Mouse (Mus musculus) hindbrain, embryonic 16.5 days (tissue): ENCODE data around the gene Ssc5d. TPM values are rescaled to one million over a fixed set of nuclear protein-coding genes. Genes with fewer than 3 reads are reported as not detected.

ENCODE experiments used
- ATAC-seq: fragments of 200-750 bp; cut with Nextera tagmentation; 2 replicates; pipeline ENCODE4 v1.8.0; 2017; ENCODE audit warnings: moderate TSS enrichment, moderate library complexity
- H3K27ac ChIP-seq: fragments of 300-500 bp; sonication (generic); 2 replicates; pipeline ENCODE4 v1.5.1; 2014; ENCODE audit warnings: low read depth, mild to moderate bottlenecking, control low read depth, low read length, moderate library complexity
- H3K27me3 ChIP-seq: fragments of 300-500 bp; sonication (generic); replicated peaks from 2 replicates; pipeline ENCODE4 v1.6.1; 2014; ENCODE audit warnings: low read length; ENCODE audit not compliant: control insufficient read depth, insufficient read depth
- H3K36me3 ChIP-seq: fragments of 300-500 bp; sonication (generic); 2 replicates; pipeline ENCODE4 v1.6.1; 2014; ENCODE audit warnings: mild to moderate bottlenecking, low read length, moderate library complexity, mixed read lengths; ENCODE audit not compliant: control insufficient read depth, insufficient read depth
- H3K4me1 ChIP-seq: fragments of 300-500 bp; sonication (generic); 2 replicates; pipeline ENCODE4 v1.6.1; 2014; ENCODE audit warnings: low read depth, low read length; ENCODE audit not compliant: control insufficient read depth, insufficient read depth
- H3K4me2 ChIP-seq: fragments of 300-500 bp; sonication (generic); 2 replicates; pipeline ENCODE4 v1.6.1; 2014; ENCODE audit warnings: mild to moderate bottlenecking, low read length, control low read depth, moderate library complexity
- H3K4me3 ChIP-seq: fragments of 300-500 bp; sonication (generic); 2 replicates; pipeline ENCODE4 v1.5.1; 2014; ENCODE audit warnings: mild to moderate bottlenecking, low read length, control low read depth, moderate library complexity
- H3K9ac ChIP-seq: fragments of 300-500 bp; sonication (generic); 2 replicates; pipeline ENCODE4 v1.6.1; 2014; ENCODE audit warnings: low read depth, mild to moderate bottlenecking, control low read depth, low read length, moderate library complexity
- H3K9me3 ChIP-seq: fragments of 300-500 bp; sonication (generic); 2 replicates; pipeline ENCODE4 v1.6.1; 2014; ENCODE audit warnings: mild to moderate bottlenecking, low read length, moderate library complexity; ENCODE audit not compliant: control insufficient read depth
- WGBS: fragments of 180-500 bp; shearing (Covaris S2); extraction: QIAGEN DNeasy Blood & Tissue Kit; methylation state at CpG from one replicate; pipeline ENCODE4 v1.1.7; 2014; 5-methylcytosine and 5-hydroxymethylcytosine counted together
- polyA plus RNA-seq: library from polyadenylated mRNA; unstranded; fragments of >200 nt; fragmentation: Nextera tagmentation; extraction: Ambion mirVana; gene quantifications from 2 replicates; pipeline ENCODE4 v1.2.1, GENCODE M21; 2015

Gene Ssc5d
- polyA plus RNA-seq, 1 experiment from 2014 or later, result 1.1 TPM

DNA sequence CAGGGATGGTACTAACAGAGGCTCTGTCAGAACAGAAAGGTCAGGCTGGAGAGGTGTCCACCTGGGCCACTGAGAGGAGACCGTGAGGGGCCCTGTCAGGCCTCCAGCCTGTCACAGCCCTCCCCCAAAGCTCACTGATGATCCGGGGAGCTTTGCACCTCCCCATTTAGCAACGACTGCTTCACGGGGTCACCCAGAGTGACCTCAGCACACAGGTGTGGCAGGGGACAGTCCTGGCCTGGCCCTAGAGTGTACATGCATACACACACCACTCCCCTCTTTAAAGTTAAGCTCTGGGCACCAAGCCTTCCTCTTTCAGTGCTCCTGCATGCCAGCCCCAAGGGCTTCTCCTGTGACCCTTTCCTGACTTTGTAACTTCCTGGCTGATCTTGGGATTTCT lies 49.9 kb downstream of the Ssc5d start:
- H3K9me3 ChIP-seq, result no peaks in the 10 kb centered on the region
- no peaks in the 10 kb centered on the region for H3K4me1 ChIP-seq
- no peak overlapping the region for H3K9ac ChIP-seq
- no peaks in the 10 kb centered on the region for H3K27me3 ChIP-seq
- no peak overlapping the region for H3K4me2 ChIP-seq
- no peak overlapping the region for H3K4me3 ChIP-seq
- 92% methylated on average over 4 of the region's 4 CpGs for WGBS
- no peak overlapping the region for H3K27ac ChIP-seq
- no peak for ATAC-seq
- H3K36me3 ChIP-seq, result no peaks in the 10 kb centered on the region

DNA sequence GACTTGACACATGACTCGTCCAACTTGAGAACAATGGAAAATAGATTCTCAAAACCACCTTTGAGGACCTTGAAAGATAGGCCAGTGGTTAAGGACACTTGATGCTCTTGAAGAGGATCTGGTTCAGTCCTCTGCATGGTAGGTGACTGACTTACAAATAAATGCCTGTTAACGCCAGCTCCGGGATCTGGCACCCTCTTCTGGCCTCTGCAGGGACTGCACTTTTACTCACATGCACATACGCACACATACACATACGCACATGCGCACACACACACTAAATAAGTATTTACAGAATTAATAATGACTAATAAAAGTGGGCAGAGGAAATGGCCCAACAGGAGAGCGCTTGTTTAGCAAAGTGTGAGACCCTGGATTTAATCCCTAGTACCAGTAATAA lies 51.2 kb downstream of the Ssc5d start:
- ATAC-seq, result no peak
- Histone ChIP-seq H3K9ac (no peak overlapping the region), H3K9me3 (no peaks in the 10 kb centered on the region), H3K4me3 (no peak overlapping the region), H3K4me1 (no peaks in the 10 kb centered on the region), H3K36me3 (no peaks in the 10 kb centered on the region), H3K27me3 (no peaks in the 10 kb centered on the region), H3K4me2 (no peak overlapping the region), H3K27ac (no peak overlapping the region)
- WGBS, result 93% methylated on average over 7 of the region's 7 CpGs

GRCm38 (mm10) chr7:4988250-4988649 lies 62.7 kb downstream of the Ssc5d start:
- Histone ChIP-seq H3K9me3 (peaks cover 3% of the 10 kb centered on the region; the same call in 1 of the 2 replicates), H3K27me3 (no peaks in the 10 kb centered on the region), H3K9ac (no peak overlapping the region), H3K4me3 (no peak overlapping the region), H3K4me2 (no peak overlapping the region), H3K36me3 (peaks cover 12% of the 10 kb centered on the region), H3K27ac (no peak overlapping the region), H3K4me1 (peaks cover 3% of the 10 kb centered on the region)
- ATAC-seq, result no peak
- 52% methylated on average over 2 of the region's 2 CpGs for WGBS

DNA sequence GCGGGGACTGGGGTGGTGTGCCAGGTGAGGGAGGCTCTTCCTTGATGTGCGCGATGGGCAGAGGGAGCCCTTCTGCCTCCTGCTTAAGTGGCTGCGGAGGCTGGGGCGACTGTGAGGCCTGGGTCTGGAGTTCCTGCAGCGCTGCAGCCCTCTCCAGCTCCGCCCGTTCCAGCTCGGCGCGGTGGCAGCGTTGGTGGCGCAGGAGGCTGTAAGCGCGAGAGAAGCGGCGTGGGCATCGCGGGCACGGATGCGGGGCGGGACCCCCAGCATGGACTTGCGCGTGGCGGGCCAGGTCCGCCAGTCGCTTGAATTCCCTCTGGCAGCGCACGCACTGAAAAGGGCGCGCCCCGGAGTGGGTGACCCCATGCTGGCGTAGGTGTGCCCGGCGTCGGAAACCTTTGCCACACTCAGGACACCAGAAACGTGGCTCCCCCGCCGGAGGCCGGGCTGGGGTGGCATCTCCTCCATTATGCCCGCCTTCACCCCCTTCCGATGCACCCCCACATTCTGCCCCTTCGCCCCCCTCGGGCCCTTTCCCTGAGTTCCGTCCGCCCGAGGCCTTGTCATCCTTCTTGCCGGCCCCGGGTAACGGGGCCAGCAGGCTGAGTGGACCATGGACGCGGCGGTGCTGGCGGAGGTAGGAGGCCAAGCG lies 67.9 kb downstream of the Ssc5d start:
- peak overlapping the region; percentile 56 for H3K4me3 ChIP-seq
- peak overlapping the region; percentile 43 for H3K9ac ChIP-seq
- peaks cover 5% of the 10 kb centered on the region; the same call in 1 of the 2 replicates for H3K9me3 ChIP-seq
- 41% methylated on average over 55 of the region's 55 CpGs for WGBS
- no peak for ATAC-seq
- peaks cover 29% of the 10 kb centered on the region for H3K4me1 ChIP-seq
- H3K27me3 ChIP-seq, result no peaks in the 10 kb centered on the region
- H3K4me2 ChIP-seq, result peak overlapping the region; percentile 93
- H3K36me3 ChIP-seq, result peaks cover 18% of the 10 kb centered on the region
- H3K27ac ChIP-seq, result no peak overlapping the region

- Histone ChIP-seq H3K9me3 (peaks cover 5% of the 10 kb centered on the region; the same call in 1 of the 2 replicates), H3K4me3 (peak overlapping the region; percentile 56), H3K36me3 (peaks cover 18% of the 10 kb centered on the region), H3K9ac (peak overlapping the region; percentile 94; the same call in 1 of the 2 replicates), H3K4me2 (peak overlapping the region; percentile 93), H3K4me1 (peaks cover 29% of the 10 kb centered on the region), H3K27ac (no peak overlapping the region), H3K27me3 (no peaks in the 10 kb centered on the region)
- no peak for ATAC-seq
- WGBS, result 51% methylated on average over 59 of the region's 59 CpGs
Observed at GRCm38 (mm10) chr7:4993999-4994788, 68.6 kb downstream of the Ssc5d start.

Other genes with a start within 250 kb of the Ssc5d start
- gene Hspbp1, start 240.7 kb upstream of the Ssc5d start, polyA plus RNA-seq, result 175 and 188 TPM in 2 replicates
- 6.8 and 7.1 TPM in 2 replicates for gene Brsk1, start 235.2 kb upstream of the Ssc5d start, polyA plus RNA-seq
- 0.12 and 0.18 TPM in 2 replicates for gene Tmem150b, start 200.5 kb upstream of the Ssc5d start, polyA plus RNA-seq
- gene Kmt5c, start 185.7 kb upstream of the Ssc5d start, polyA plus RNA-seq, result 47.4 and 57.4 TPM in 2 replicates
- gene Cox6b2, start 172.7 kb upstream of the Ssc5d start, polyA plus RNA-seq, result 23.1 and 29.7 TPM in 2 replicates
- gene Fam71e2, start 154.5 kb upstream of the Ssc5d start, polyA plus RNA-seq, result not detected in 2 replicates
- gene Il11, start 142.9 kb upstream of the Ssc5d start, polyA plus RNA-seq, result 0.95 and 1.3 TPM in 2 replicates
- gene Tmem190, start 142.8 kb upstream of the Ssc5d start, polyA plus RNA-seq, result 0.68 TPM in 1 of 2 replicates, not detected in the other
- gene Tmem238, start 136.1 kb upstream of the Ssc5d start, polyA plus RNA-seq, result 6.8 and 9.2 TPM in 2 replicates
- gene Rpl28, start 132.9 kb upstream of the Ssc5d start, polyA plus RNA-seq, result 206 and 212 TPM in 2 replicates
- gene Ube2s, start 113.2 kb upstream of the Ssc5d start, polyA plus RNA-seq, result 250 and 253 TPM in 2 replicates
- 9.9 and 10.0 TPM in 2 replicates for gene Shisa7, start 81.1 kb upstream of the Ssc5d start, polyA plus RNA-seq
- gene Isoc2b, start 55.5 kb upstream of the Ssc5d start, polyA plus RNA-seq, result 4.2 and 4.6 TPM in 2 replicates
- gene Isoc2a, start 48.6 kb upstream of the Ssc5d start, polyA plus RNA-seq, result 0.89 and 0.93 TPM in 2 replicates
- gene Gm36210, start 19.3 kb upstream of the Ssc5d start, polyA plus RNA-seq, result 0.48 and 0.52 TPM in 2 replicates
- 3.2 and 4.2 TPM in 2 replicates for gene Zfp628, start 10.6 kb upstream of the Ssc5d start, polyA plus RNA-seq
- gene Nat14, start 3.8 kb upstream of the Ssc5d start, polyA plus RNA-seq, result 35.2 and 39.3 TPM in 2 replicates
- gene Sbk2, start 38.6 kb downstream of the Ssc5d start, polyA plus RNA-seq, result 0.14 TPM in 1 of 2 replicates, not detected in the other
- 0.70 and 0.71 TPM in 2 replicates for gene Sbk3, start 45.4 kb downstream of the Ssc5d start, polyA plus RNA-seq
- 49.2 and 53.5 TPM in 2 replicates for gene Zfp579, start 70.4 kb downstream of the Ssc5d start, polyA plus RNA-seq
- 8.0 and 9.3 TPM in 2 replicates for gene Zfp524, start 88.6 kb downstream of the Ssc5d start, polyA plus RNA-seq
- gene Fiz1, start 88.9 kb downstream of the Ssc5d start, polyA plus RNA-seq, result 28.8 and 34.4 TPM in 2 replicates
- 0.18 and 1.2 TPM in 2 replicates for gene Gm44973, start 89.7 kb downstream of the Ssc5d start, polyA plus RNA-seq
- 5.8 and 6.9 TPM in 2 replicates for gene Zfp865, start 94.6 kb downstream of the Ssc5d start, polyA plus RNA-seq
- 67.3 and 74.5 TPM in 2 replicates for gene Ccdc106, start 94.8 kb downstream of the Ssc5d start, polyA plus RNA-seq
- not detected in 2 replicates for gene 4632433K11Rik, start 108.3 kb downstream of the Ssc5d start, polyA plus RNA-seq
- 9.7 and 10.2 TPM in 2 replicates for gene Zfp784, start 112.7 kb downstream of the Ssc5d start, polyA plus RNA-seq
- gene Zfp580, start 125.8 kb downstream of the Ssc5d start, polyA plus RNA-seq, result 103 and 108 TPM in 2 replicates
- gene U2af2, start 136.4 kb downstream of the Ssc5d start, polyA plus RNA-seq, result 91.8 and 103 TPM in 2 replicates
- gene Epn1, start 154.4 kb downstream of the Ssc5d start, polyA plus RNA-seq, result 115 and 124 TPM in 2 replicates
- gene Rfpl4, start 191.2 kb downstream of the Ssc5d start, polyA plus RNA-seq, result not detected in 2 replicates
- gene Rasl2-9, start 200.2 kb downstream of the Ssc5d start, polyA plus RNA-seq, result 0.67 and 0.95 TPM in 2 replicates
- gene Vmn1r55, start 223.9 kb downstream of the Ssc5d start, polyA plus RNA-seq, result not detected in 2 replicates